Mouse (Mus musculus) forebrain, embryonic 15.5 days (tissue): ENCODE data around the gene Fbxo21. TPM values are rescaled to one million over a fixed set of nuclear protein-coding genes. Genes with fewer than 3 reads are reported as not detected.
A peak's percentile ranks its signal among the peaks of the same experiment; 100 is the strongest.

Experiments used
- ATAC-seq: fragments of 200-750 bp; cut with Nextera tagmentation; replicated peaks from 2 replicates; pipeline ENCODE4 v1.8.0; 2017; ENCODE audit warnings: mild to moderate bottlenecking, moderate TSS enrichment, moderate library complexity
- H3K27ac ChIP-seq: fragments of 300-500 bp; sonication (generic); replicated peaks from 2 replicates; pipeline ENCODE4 v1.5.1; 2015; ENCODE audit warnings: mild to moderate bottlenecking, inconsistent platforms
- H3K27me3 ChIP-seq: fragments of 300-500 bp; sonication (generic); 2 replicates; pipeline ENCODE4 v1.6.1; 2015; ENCODE audit warnings: inconsistent platforms
- H3K36me3 ChIP-seq: fragments of 300-500 bp; sonication (generic); 2 replicates; pipeline ENCODE4 v1.6.1; 2015; ENCODE audit warnings: mild to moderate bottlenecking, inconsistent platforms
- H3K4me1 ChIP-seq: fragments of 300-500 bp; sonication (generic); 2 replicates; pipeline ENCODE4 v1.6.1; 2015; ENCODE audit warnings: inconsistent platforms
- H3K4me2 ChIP-seq: fragments of 300-500 bp; sonication (generic); replicated peaks from 2 replicates; pipeline ENCODE4 v1.6.1; 2015; ENCODE audit warnings: mild to moderate bottlenecking, inconsistent platforms
- H3K4me3 ChIP-seq: fragments of 300-500 bp; sonication (generic); 2 replicates; pipeline ENCODE4 v1.5.1; 2015; ENCODE audit warnings: mild to moderate bottlenecking, inconsistent platforms
- H3K9ac ChIP-seq: fragments of 300-500 bp; sonication (generic); replicated peaks from 2 replicates; pipeline ENCODE4 v1.6.1; 2015; ENCODE audit warnings: mild to moderate bottlenecking, inconsistent platforms
- H3K9me3 ChIP-seq: fragments of 300-500 bp; sonication (generic); 2 replicates; pipeline ENCODE4 v1.6.1; 2016; ENCODE audit warnings: inconsistent platforms
- WGBS: fragments of 180-500 bp; shearing (Covaris S2); methylation state at CpG from one replicate; pipeline ENCODE4 v1.1.7; 2015; ENCODE audit warnings: mixed read lengths; 5-methylcytosine and 5-hydroxymethylcytosine counted together
- polyA plus RNA-seq: library from polyadenylated mRNA; unstranded; fragments of >200 nt; fragmentation: Nextera tagmentation; extraction: Ambion mirVana; gene quantifications from 2 replicates; pipeline ENCODE4 v1.2.1, GENCODE M21; 2015

Fbxo21 gene
- polyA plus RNA-seq, 1 experiment from 2014 or later: 193 TPM

- Histone ChIP-seq H3K9me3 (no peaks in the 10 kb centered on the region), H3K4me1 (no peaks in the 10 kb centered on the region), H3K27ac (no peak overlapping the region), H3K4me3 (no peak overlapping the region), H3K4me2 (no peak overlapping the region), H3K9ac (no peak overlapping the region), H3K27me3 (no peaks in the 10 kb centered on the region), H3K36me3 (no peaks in the 10 kb centered on the region)
- ATAC-seq: no peak
- WGBS: 78% methylated on average over 1 of the region's 1 CpGs
Measured at GRCm38 (mm10) chr5:117954429-117954828, 22.1 kb upstream of the Fbxo21 start.

- ATAC-seq: no peak
- no peak overlapping the region for H3K27ac ChIP-seq
- WGBS: 43% methylated on average over 10 of the region's 10 CpGs
Measured at GRCm38 (mm10) chr5:117955675-117956420, 20.7 kb upstream of the Fbxo21 start.

GRCm38 (mm10) chr5:117964750-117965149 is 11.8 kb upstream of the Fbxo21 start:
- H3K4me2 ChIP-seq: no peak overlapping the region
- H3K4me1 ChIP-seq: no peaks in the 10 kb centered on the region
- no peak overlapping the region for H3K27ac ChIP-seq
- H3K4me3 ChIP-seq: no peak overlapping the region
- H3K9me3 ChIP-seq: no peaks in the 10 kb centered on the region
- WGBS: 53% methylated on average over 9 of the region's 9 CpGs
- no peaks in the 10 kb centered on the region for H3K27me3 ChIP-seq
- no peak for ATAC-seq
- no peaks in the 10 kb centered on the region for H3K36me3 ChIP-seq
- H3K9ac ChIP-seq: no peak overlapping the region

More at GRCm38 (mm10) chr5:117955675-117956420, 20.7 kb upstream of the Fbxo21 start:
- no peaks in the 10 kb centered on the region for H3K4me1 ChIP-seq
- no peaks in the 10 kb centered on the region for H3K36me3 ChIP-seq
- no peak overlapping the region for H3K9ac ChIP-seq
- no peak overlapping the region for H3K4me2 ChIP-seq
- no peaks in the 10 kb centered on the region for H3K27me3 ChIP-seq
- no peak overlapping the region for H3K4me3 ChIP-seq
- no peaks in the 10 kb centered on the region for H3K9me3 ChIP-seq

GRCm38 (mm10) chr5:117966956-117967355 is 9.6 kb upstream of the Fbxo21 start:
- no peaks in the 10 kb centered on the region for H3K9me3 ChIP-seq
- no peaks in the 10 kb centered on the region for H3K27me3 ChIP-seq
- H3K4me2 ChIP-seq: no peak overlapping the region
- ATAC-seq: no peak
- no peaks in the 10 kb centered on the region for H3K4me1 ChIP-seq
- 73% methylated on average over 9 of the region's 9 CpGs for WGBS
- no peak overlapping the region for H3K27ac ChIP-seq
- no peaks in the 10 kb centered on the region for H3K36me3 ChIP-seq
- H3K9ac ChIP-seq: no peak overlapping the region
- no peak overlapping the region for H3K4me3 ChIP-seq

- no peak for ATAC-seq
- H3K4me3 ChIP-seq: no peak overlapping the region
- no peaks in the 10 kb centered on the region for H3K27me3 ChIP-seq
- WGBS: 57% methylated on average over 4 of the region's 4 CpGs
- no peak overlapping the region for H3K9ac ChIP-seq
- H3K9me3 ChIP-seq: no peaks in the 10 kb centered on the region
- no peak overlapping the region for H3K4me2 ChIP-seq
- H3K36me3 ChIP-seq: no peaks in the 10 kb centered on the region
- no peak overlapping the region for H3K27ac ChIP-seq
- H3K4me1 ChIP-seq: no peaks in the 10 kb centered on the region
Measured at GRCm38 (mm10) chr5:117967659-117968069, 8.9 kb upstream of the Fbxo21 start.

GRCm38 (mm10) chr5:117969681-117970427 is 6.7 kb upstream of the Fbxo21 start:
- no peaks in the 10 kb centered on the region for H3K36me3 ChIP-seq
- no peaks in the 10 kb centered on the region for H3K4me1 ChIP-seq
- no peak overlapping the region for H3K9ac ChIP-seq
- WGBS: 88% methylated on average over 10 of the region's 10 CpGs
- no peak overlapping the region for H3K27ac ChIP-seq
- no peak for ATAC-seq
- H3K4me2 ChIP-seq: no peak overlapping the region
- H3K27me3 ChIP-seq: no peaks in the 10 kb centered on the region
- no peak overlapping the region for H3K4me3 ChIP-seq
- H3K9me3 ChIP-seq: no peaks in the 10 kb centered on the region

- peaks cover 31% of the 10 kb centered on the region for H3K4me1 ChIP-seq
- H3K27ac ChIP-seq: peak overlapping the region; percentile 90
- H3K4me3 ChIP-seq: peak overlapping the region; percentile 99
- WGBS: 24% methylated on average over 19 of the region's 19 CpGs
- H3K4me2 ChIP-seq: peak overlapping the region; percentile 73
- H3K9ac ChIP-seq: peak overlapping the region; percentile 100
- no peaks in the 10 kb centered on the region for H3K36me3 ChIP-seq
- H3K27me3 ChIP-seq: no peaks in the 10 kb centered on the region
- peak; percentile 0; the same call in 1 of the 2 replicates for ATAC-seq
- no peaks in the 10 kb centered on the region for H3K9me3 ChIP-seq
Measured at GRCm38 (mm10) chr5:117976263-117976656, 270 bp upstream of the Fbxo21 start.

GRCm38 (mm10) chr5:117977501-117978158 is 1.1 kb downstream of the Fbxo21 start:
- peak; percentile 18 for ATAC-seq
- WGBS: 3% methylated on average over 29 of the region's 30 CpGs
- no peaks in the 10 kb centered on the region for H3K27me3 ChIP-seq
- H3K36me3 ChIP-seq: 0 out of 2 replicates have a peak, but pooled peaks cover 9% of the 10 kb centered on the region
- peak overlapping the region; percentile 100 for H3K9ac ChIP-seq
- peaks cover 35% of the 10 kb centered on the region for H3K4me1 ChIP-seq
- peak overlapping the region; percentile 99 for H3K4me3 ChIP-seq
- peak overlapping the region; percentile 73 for H3K4me2 ChIP-seq
- H3K9me3 ChIP-seq: no peaks in the 10 kb centered on the region
- peak overlapping the region; percentile 90 for H3K27ac ChIP-seq

GRCm38 (mm10) chr5:117978159-117978697 is 1.7 kb downstream of the Fbxo21 start:
- Histone ChIP-seq H3K4me2 (peak overlapping the region; percentile 73), H3K36me3 (peaks cover 14% of the 10 kb centered on the region), H3K4me3 (peak overlapping the region; percentile 99), H3K27ac (peak overlapping the region; percentile 90), H3K9me3 (no peaks in the 10 kb centered on the region), H3K9ac (peak overlapping the region; percentile 100), H3K4me1 (peaks cover 35% of the 10 kb centered on the region), H3K27me3 (no peaks in the 10 kb centered on the region)
- ATAC-seq: no peak
- 36% methylated on average over 17 of the region's 17 CpGs for WGBS

GRCm38 (mm10) chr5:117979082-117979481 is 2.6 kb downstream of the Fbxo21 start:
- peak overlapping the region; percentile 73 for H3K4me2 ChIP-seq
- H3K27me3 ChIP-seq: no peaks in the 10 kb centered on the region
- no peak overlapping the region for H3K27ac ChIP-seq
- H3K4me3 ChIP-seq: peak overlapping the region; percentile 99
- peaks cover 35% of the 10 kb centered on the region for H3K4me1 ChIP-seq
- H3K36me3 ChIP-seq: peaks cover 18% of the 10 kb centered on the region
- ATAC-seq: no peak
- no peaks in the 10 kb centered on the region for H3K9me3 ChIP-seq
- WGBS: 44% methylated on average over 5 of the region's 5 CpGs
- H3K9ac ChIP-seq: 0 out of 2 replicates have a peak overlapping the region, but pooled peaks have one; percentile 100

- H3K9me3 ChIP-seq: no peaks in the 10 kb centered on the region
- H3K36me3 ChIP-seq: peaks cover 23% of the 10 kb centered on the region
- H3K27ac ChIP-seq: no peak overlapping the region
- no peak overlapping the region for H3K4me2 ChIP-seq
- H3K27me3 ChIP-seq: no peaks in the 10 kb centered on the region
- 93% methylated on average over 8 of the region's 8 CpGs for WGBS
- ATAC-seq: no peak
- H3K9ac ChIP-seq: no peak overlapping the region
- no peak overlapping the region for H3K4me3 ChIP-seq
- H3K4me1 ChIP-seq: peaks cover 35% of the 10 kb centered on the region
Measured at GRCm38 (mm10) chr5:117980921-117981320, 4.4 kb downstream of the Fbxo21 start.

- Histone ChIP-seq H3K4me2 (no peak overlapping the region), H3K4me3 (no peak overlapping the region), H3K36me3 (peaks cover 33% of the 10 kb centered on the region), H3K27me3 (no peaks in the 10 kb centered on the region), H3K9ac (no peak overlapping the region), H3K9me3 (no peaks in the 10 kb centered on the region), H3K4me1 (peaks cover 32% of the 10 kb centered on the region), H3K27ac (no peak overlapping the region)
- ATAC-seq: no peak
- 91% methylated on average over 5 of the region's 5 CpGs for whole genome bisulfite sequencing
Measured at GRCm38 (mm10) chr5:117981943-117982342, 5.4 kb downstream of the Fbxo21 start.
